Mouse (Mus musculus) spleen, adult 18-20 months (tissue): ENCODE results near the gene Mamdc2.

Experiments used
- DNase-seq, 2 experiments: peaks; one replicate each; pipeline ENCODE4 v3.0.0; 2022; ENCODE audit warnings: mixed read lengths in 2 of 2

The Mamdc2 gene

GRCm38 (mm10) chr19:23256771-23257170, 191.5 kb downstream of the Mamdc2 start:
- no peak for DNase-seq
